In genomic region chr5:30908426-30909299, GRCm38 (mm10) we compare ENCODE assay signal across 8 mouse cellular contexts. TPM values are rescaled to one million over a fixed set of nuclear protein-coding genes. Genes with fewer than 3 reads are reported as not detected.
DNase-seq lines count a peak whose midpoint lies in the region; ATAC-seq and TF ChIP-seq lines count a peak whose summit lies in the region.

No protein-coding gene starts in this region.

- H3K4me3 ChIP-seq in testis, adult 2 months (ENCODE audit: control insufficient read depth, low read depth, low read length): peak overlapping the region; percentile 89
- peak overlapping the region; percentile 84 for H3K4me3 ChIP-seq in forebrain, embryonic 10.5 days
- H3K4me3 ChIP-seq in hindbrain, embryonic 14.5 days (replicated peaks; ENCODE audit: low read length): peak overlapping the region; percentile 72; the same call in 1 of the 2 replicates
- peak overlapping the region; percentile 73 for H3K4me3 ChIP-seq in lung, embryonic 16.5 days (ENCODE audit: low read length)

- no peak overlapping the region for H3K9ac ChIP-seq in hindbrain, embryonic 14.5 days
- H3K9ac ChIP-seq in lung, embryonic 16.5 days (ENCODE audit: low read length): peak overlapping the region; percentile 79

- no peak for TF ChIP-seq POLR2A in testis, adult 2 months (IDR thresholded peaks at IDR 0.05; ENCODE audit: control insufficient read depth, low read depth, low read length)

- TF ChIP-seq CTCF in testis, adult 2 months (IDR thresholded peaks at IDR 0.05; ENCODE audit: control insufficient read depth, insufficient read depth, insufficient replicate concordance, low read depth, low read length): no peak

- H3K36me3 ChIP-seq in testis, adult 2 months (ENCODE audit: control insufficient read depth, insufficient read depth, low read length): no peaks in the 10 kb centered on the region
- H3K36me3 ChIP-seq in forebrain, embryonic 10.5 days (replicated peaks): peaks cover 25% of the 10 kb centered on the region
- H3K36me3 ChIP-seq in hindbrain, embryonic 14.5 days (replicated peaks; ENCODE audit: control insufficient read depth, insufficient read depth): peaks cover 26% of the 10 kb centered on the region
- peaks cover 19% of the 10 kb centered on the region; the same call in 1 of the 2 replicates for H3K36me3 ChIP-seq in lung, embryonic 16.5 days (ENCODE audit: control insufficient read depth, insufficient read depth, low read length)

- no peak for ATAC-seq in hindbrain, embryonic 14.5 days (ENCODE audit: low FRiP score)
- peak; percentile 43 for ATAC-seq in lung, embryonic 16.5 days (ENCODE audit: low read depth)
- ATAC-seq in megakaryocyte progenitor cell, adult 5-6 weeks (replicated peaks; ENCODE audit: poor library complexity): no peak

- H3K4me2 ChIP-seq in hindbrain, embryonic 14.5 days (replicated peaks): peak overlapping the region; percentile 97
- peak overlapping the region; percentile 97 for H3K4me2 ChIP-seq in lung, embryonic 16.5 days (ENCODE audit: low read depth, low read length)

- 52% methylated on average over 13 of the region's 13 CpGs for WGBS in forebrain, embryonic 10.5 days
- 57% methylated on average over 13 of the region's 13 CpGs for WGBS in hindbrain, embryonic 14.5 days
- 32% methylated on average over 13 of the region's 13 CpGs for WGBS in lung, embryonic 16.5 days

- no peaks in the 10 kb centered on the region for H3K27me3 ChIP-seq in testis, adult 2 months (ENCODE audit: control insufficient read depth, insufficient read depth, low read length)
- peaks cover 16% of the 10 kb centered on the region for H3K27me3 ChIP-seq in forebrain, embryonic 10.5 days (ENCODE audit: poor library complexity, severe bottlenecking)
- H3K27me3 ChIP-seq in hindbrain, embryonic 14.5 days (ENCODE audit: control insufficient read depth, insufficient read depth, low read length): no peaks in the 10 kb centered on the region
- no peaks in the 10 kb centered on the region for H3K27me3 ChIP-seq in lung, embryonic 16.5 days (ENCODE audit: control insufficient read depth, insufficient read depth, low read depth, low read length)

- peak overlapping the region; percentile 88 for H3K27ac ChIP-seq in testis, adult 2 months (ENCODE audit: control insufficient read depth, insufficient read depth, low read depth, low read length)
- H3K27ac ChIP-seq in forebrain, embryonic 10.5 days: peak overlapping the region; percentile 91
- peak overlapping the region; percentile 77 for H3K27ac ChIP-seq in hindbrain, embryonic 14.5 days
- peak overlapping the region; percentile 98 for H3K27ac ChIP-seq in lung, embryonic 16.5 days (ENCODE audit: low read length)

- no peaks in the 10 kb centered on the region for H3K9me3 ChIP-seq in forebrain, embryonic 10.5 days
- no peaks in the 10 kb centered on the region for H3K9me3 ChIP-seq in hindbrain, embryonic 14.5 days (ENCODE audit: control insufficient read depth, low read length)
- no peaks in the 10 kb centered on the region for H3K9me3 ChIP-seq in lung, embryonic 16.5 days (ENCODE audit: control insufficient read depth, low read length)

- no peak for DNase-seq in testis, postnatal 10 days (ENCODE audit: low spot score)
- DNase-seq in forebrain, embryonic 10.5 days (ENCODE audit: extremely low spot score, low spot score): no peak
- DNase-seq in hindbrain, embryonic 14.5 days (ENCODE audit: low spot score): no peak
- no peak for DNase-seq in retina, postnatal 1 day
- DNase-seq in spleen, adult 18-20 months: no peak

- H3K4me1 ChIP-seq in testis, adult 2 months (ENCODE audit: control insufficient read depth, insufficient read depth, low read length): peaks cover 11% of the 10 kb centered on the region
- peaks cover 62% of the 10 kb centered on the region for H3K4me1 ChIP-seq in forebrain, embryonic 10.5 days
- peaks cover 33% of the 10 kb centered on the region for H3K4me1 ChIP-seq in hindbrain, embryonic 14.5 days (replicated peaks; ENCODE audit: control insufficient read depth, insufficient read depth, low read length)
- peaks cover 53% of the 10 kb centered on the region for H3K4me1 ChIP-seq in lung, embryonic 16.5 days (replicated peaks; ENCODE audit: control insufficient read depth, insufficient read depth, low read length)

RNA-seq across cellular contexts. Expression of gene Ost4, which starts 1.1 kb away (rescaled TPM):
- polyA plus RNA-seq in testis, adult 2 months (2012; rRNA removed): 184 and 197 TPM in 2 replicates
- polyA plus RNA-seq in forebrain, embryonic 10.5 days (2016; fragmentation: Nextera tagmentation; extraction: Ambion mirVana): 392 and 397 TPM in 2 replicates
- 228 and 259 TPM in 2 replicates for polyA plus RNA-seq in hindbrain, embryonic 14.5 days (2014; fragmentation: Nextera tagmentation; extraction: Ambion mirVana)
- 446 TPM in 2 replicates for polyA plus RNA-seq in lung, embryonic 16.5 days (2015; fragmentation: Nextera tagmentation; extraction: Ambion mirVana)
- total RNA-seq in megakaryocyte progenitor cell, adult 5-6 weeks (2015): 439 and 494 TPM in 2 replicates
- 259 and 297 TPM in 2 replicates for total RNA-seq in megakaryocyte progenitor cell, adult 5-6 weeks (2017)

RNA-seq across cellular contexts. Expression of gene Emilin1, which starts 4.5 kb away (rescaled TPM):
- polyA plus RNA-seq in testis, adult 2 months (2012; rRNA removed): 5.7 and 6.5 TPM in 2 replicates
- 78.2 and 78.3 TPM in 2 replicates for polyA plus RNA-seq in forebrain, embryonic 10.5 days (2016; fragmentation: Nextera tagmentation; extraction: Ambion mirVana)
- polyA plus RNA-seq in hindbrain, embryonic 14.5 days (2014; fragmentation: Nextera tagmentation; extraction: Ambion mirVana): 14.1 and 17.1 TPM in 2 replicates
- 212 and 225 TPM in 2 replicates for polyA plus RNA-seq in lung, embryonic 16.5 days (2015; fragmentation: Nextera tagmentation; extraction: Ambion mirVana)
- total RNA-seq in megakaryocyte progenitor cell, adult 5-6 weeks (2015): 49.7 and 64.5 TPM in 2 replicates
- total RNA-seq in megakaryocyte progenitor cell, adult 5-6 weeks (2017): 98.6 and 99.3 TPM in 2 replicates

RNA-seq across cellular contexts. Expression of gene Khk, which starts 12.6 kb away (rescaled TPM):
- polyA plus RNA-seq in testis, adult 2 months (2012; rRNA removed): 6.0 and 10.3 TPM in 2 replicates
- 7.8 and 8.9 TPM in 2 replicates for polyA plus RNA-seq in forebrain, embryonic 10.5 days (2016; fragmentation: Nextera tagmentation; extraction: Ambion mirVana)
- polyA plus RNA-seq in hindbrain, embryonic 14.5 days (2014; fragmentation: Nextera tagmentation; extraction: Ambion mirVana): 9.0 and 11.2 TPM in 2 replicates
- 13.2 and 15.0 TPM in 2 replicates for polyA plus RNA-seq in lung, embryonic 16.5 days (2015; fragmentation: Nextera tagmentation; extraction: Ambion mirVana)
- total RNA-seq in megakaryocyte progenitor cell, adult 5-6 weeks (2015): 74.3 and 88.2 TPM in 2 replicates
- total RNA-seq in megakaryocyte progenitor cell, adult 5-6 weeks (2017): 62.2 and 82.9 TPM in 2 replicates

RNA-seq across cellular contexts. Expression of gene Agbl5, which starts 20.2 kb away (rescaled TPM):
- 489 and 539 TPM in 2 replicates for polyA plus RNA-seq in testis, adult 2 months (2012; rRNA removed)
- 19.9 and 20.1 TPM in 2 replicates for polyA plus RNA-seq in forebrain, embryonic 10.5 days (2016; fragmentation: Nextera tagmentation; extraction: Ambion mirVana)
- polyA plus RNA-seq in hindbrain, embryonic 14.5 days (2014; fragmentation: Nextera tagmentation; extraction: Ambion mirVana): 25.5 and 28.6 TPM in 2 replicates
- 20.9 and 21.2 TPM in 2 replicates for polyA plus RNA-seq in lung, embryonic 16.5 days (2015; fragmentation: Nextera tagmentation; extraction: Ambion mirVana)
- 12.4 and 13.8 TPM in 2 replicates for total RNA-seq in megakaryocyte progenitor cell, adult 5-6 weeks (2015)
- total RNA-seq in megakaryocyte progenitor cell, adult 5-6 weeks (2017): 7.7 and 8.4 TPM in 2 replicates

RNA-seq across cellular contexts. Expression of gene Cgref1, which starts 36.7 kb away (rescaled TPM):
- 0.69 and 0.77 TPM in 2 replicates for polyA plus RNA-seq in testis, adult 2 months (2012; rRNA removed)
- 4.8 and 5.0 TPM in 2 replicates for polyA plus RNA-seq in forebrain, embryonic 10.5 days (2016; fragmentation: Nextera tagmentation; extraction: Ambion mirVana)
- polyA plus RNA-seq in hindbrain, embryonic 14.5 days (2014; fragmentation: Nextera tagmentation; extraction: Ambion mirVana): 62.4 and 71.4 TPM in 2 replicates
- polyA plus RNA-seq in lung, embryonic 16.5 days (2015; fragmentation: Nextera tagmentation; extraction: Ambion mirVana): 2.1 and 3.3 TPM in 2 replicates
- not detected in 2 replicates for total RNA-seq in megakaryocyte progenitor cell, adult 5-6 weeks (2015)
- total RNA-seq in megakaryocyte progenitor cell, adult 5-6 weeks (2017): 1.7 TPM in 1 of 2 replicates, not detected in the other
